Mouse (Mus musculus) forebrain, embryonic 13.5 days (tissue): ENCODE measurements around the gene Gm26897. TPM values are rescaled to one million over a fixed set of nuclear protein-coding genes. Genes with fewer than 3 reads are reported as not detected.
A peak's percentile ranks its signal among the peaks of the same experiment; 100 is the strongest.

ENCODE experiments used
- ATAC-seq: fragments of 200-750 bp; cut with Nextera tagmentation; 2 replicates; pipeline ENCODE4 v1.8.0; 2017
- H3K27ac ChIP-seq: fragments of 300-500 bp; sonication (generic); 2 replicates; pipeline ENCODE4 v1.5.1; 2015; ENCODE audit warnings: inconsistent platforms, mild to moderate bottlenecking, moderate library complexity
- H3K27me3 ChIP-seq: fragments of 300-500 bp; sonication (generic); 2 replicates; pipeline ENCODE4 v1.6.1; 2015; ENCODE audit warnings: mild to moderate bottlenecking, inconsistent platforms
- H3K36me3 ChIP-seq: fragments of 300-500 bp; sonication (generic); 2 replicates; pipeline ENCODE4 v1.6.1; 2015; ENCODE audit warnings: mild to moderate bottlenecking, inconsistent platforms; ENCODE audit not compliant: poor library complexity, severe bottlenecking
- H3K4me1 ChIP-seq: fragments of 300-500 bp; sonication (generic); 2 replicates; pipeline ENCODE4 v1.6.1; 2015; ENCODE audit warnings: inconsistent platforms
- H3K4me2 ChIP-seq: fragments of 300-500 bp; sonication (generic); 2 replicates; pipeline ENCODE4 v1.6.1; 2015; ENCODE audit warnings: inconsistent platforms, mild to moderate bottlenecking, moderate library complexity
- H3K4me3 ChIP-seq: fragments of 300-500 bp; sonication (generic); 2 replicates; pipeline ENCODE4 v1.5.1; 2015; ENCODE audit warnings: mild to moderate bottlenecking, inconsistent platforms
- H3K9ac ChIP-seq: fragments of 300-500 bp; sonication (generic); 2 replicates; pipeline ENCODE4 v1.6.1; 2015; ENCODE audit warnings: mild to moderate bottlenecking, inconsistent platforms
- H3K9me3 ChIP-seq: fragments of 300-500 bp; sonication (generic); replicated peaks from 2 replicates; pipeline ENCODE4 v1.6.1; 2016; ENCODE audit warnings: inconsistent platforms
- WGBS: fragments of 180-500 bp; shearing (Covaris S2); methylation state at CpG from one replicate; pipeline ENCODE4 v1.1.7; 2015; 5-methylcytosine and 5-hydroxymethylcytosine counted together
- polyA plus RNA-seq: library from polyadenylated mRNA; unstranded; fragments of >200 nt; fragmentation: Nextera tagmentation; extraction: Ambion mirVana; gene quantifications from 2 replicates; pipeline ENCODE4 v1.2.1, GENCODE M21; 2015

Gm26897 gene
- polyA plus RNA-seq, 1 experiment from 2014 or later, result not detected

DNA sequence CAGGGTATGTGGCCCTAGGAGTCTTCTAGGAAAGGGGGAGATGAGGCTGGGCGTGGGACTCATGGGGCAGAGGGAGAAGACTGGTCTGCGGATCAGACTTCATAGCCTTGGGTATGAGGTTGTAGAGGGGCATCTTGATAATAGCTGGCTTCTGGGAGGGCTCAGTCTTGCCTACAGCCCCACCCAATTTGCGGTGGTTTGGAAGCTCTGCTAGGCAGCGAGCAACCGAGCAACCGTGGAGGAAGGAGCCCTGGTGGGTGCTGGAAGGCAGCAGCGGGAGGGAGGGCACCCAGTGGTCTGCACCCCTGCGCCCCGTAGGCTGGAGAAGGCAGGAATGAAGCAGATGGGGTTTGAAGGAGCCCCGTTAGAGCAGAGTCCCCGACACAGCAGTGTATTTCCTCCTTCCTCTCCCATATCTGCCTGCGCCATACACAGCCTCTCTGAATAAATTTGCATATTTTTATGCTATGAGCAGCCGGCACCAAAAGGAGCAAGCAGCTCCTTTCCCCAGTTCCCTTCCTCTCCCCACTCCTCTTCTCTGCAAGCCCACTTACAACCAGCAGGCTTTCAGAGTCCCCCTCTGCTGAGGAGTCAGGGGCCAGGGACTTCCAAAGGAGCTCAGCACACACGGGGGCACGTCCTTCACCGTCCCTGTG, 20.9 kb downstream of the Gm26897 start:
- peak; percentile 85 for ATAC-seq
- peaks cover 55% of the 10 kb centered on the region for H3K4me1 ChIP-seq
- H3K27me3 ChIP-seq, result no peaks in the 10 kb centered on the region
- H3K9me3 ChIP-seq, result no peaks in the 10 kb centered on the region
- H3K27ac ChIP-seq, result peak overlapping the region; percentile 99
- WGBS, result 17% methylated on average over 16 of the region's 16 CpGs
- no peaks in the 10 kb centered on the region for H3K36me3 ChIP-seq
- H3K4me2 ChIP-seq, result peak overlapping the region; percentile 59
- peak overlapping the region; percentile 70 for H3K9ac ChIP-seq
- peak overlapping the region; percentile 18 for H3K4me3 ChIP-seq

DNA sequence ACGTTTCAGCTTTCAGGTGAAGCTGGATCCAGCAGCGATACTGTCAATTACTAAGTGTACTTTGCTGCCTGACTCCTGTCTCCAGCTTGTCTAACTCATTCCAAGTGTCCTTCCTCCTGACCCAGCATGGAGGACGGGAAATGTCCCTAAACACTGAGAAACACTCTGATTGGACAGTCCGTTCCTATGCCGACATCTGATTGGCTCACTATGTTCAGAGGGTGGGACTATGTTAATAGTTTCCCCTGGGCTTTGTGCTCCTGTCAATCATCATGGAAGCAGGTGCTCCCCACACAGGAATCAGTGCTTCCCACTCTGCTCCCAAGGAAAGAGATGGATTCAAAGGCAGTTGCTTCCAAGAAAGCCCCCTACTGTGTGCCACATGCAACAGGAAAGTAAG, 21.6 kb downstream of the Gm26897 start:
- peak; percentile 83 for ATAC-seq
- no peak overlapping the region for H3K9ac ChIP-seq

DNA sequence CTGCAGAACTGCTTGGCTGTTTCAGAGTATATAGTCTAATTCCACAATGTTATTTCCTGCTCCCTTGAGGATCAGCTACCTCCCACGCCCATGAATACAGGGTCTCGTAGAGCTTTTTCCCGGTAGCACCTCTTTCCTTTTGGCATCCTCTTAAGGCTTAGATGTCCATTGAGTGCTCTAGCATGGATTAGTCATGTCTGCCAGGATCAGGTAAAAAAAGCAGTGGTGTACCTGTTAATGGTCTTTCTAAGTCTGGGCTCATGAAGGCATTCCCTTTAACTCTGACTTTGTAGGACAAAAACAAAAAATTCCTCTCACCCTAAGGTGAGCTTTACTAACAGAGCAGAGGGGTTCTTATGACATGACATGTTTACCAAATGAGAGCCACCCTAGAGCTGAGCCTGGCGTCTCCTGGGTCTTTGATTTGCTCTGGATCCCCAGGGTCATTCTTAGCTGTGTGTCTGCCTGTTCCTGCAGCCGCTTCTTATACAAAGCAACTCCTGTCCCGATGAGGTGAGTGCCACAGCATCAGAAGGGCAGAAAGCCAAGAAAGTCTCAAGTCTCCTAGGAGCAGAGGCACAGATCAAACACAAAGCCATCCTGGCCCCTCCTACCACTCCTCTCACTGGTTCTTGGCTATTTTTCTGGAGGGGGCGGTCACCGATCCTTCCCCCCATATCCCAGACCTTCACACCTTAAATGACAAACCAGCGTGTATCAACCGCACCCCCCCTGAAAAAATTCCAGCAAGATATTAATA, 27.2 kb downstream of the Gm26897 start:
- peaks cover 55% of the 10 kb centered on the region for H3K4me1 ChIP-seq
- H3K27ac ChIP-seq, result peak overlapping the region; percentile 96
- 20% methylated on average over 10 of the region's 10 CpGs for WGBS
- H3K9ac ChIP-seq, result peak overlapping the region; percentile 61
- H3K27me3 ChIP-seq, result no peaks in the 10 kb centered on the region; the same call in 1 of the 2 replicates
- peak overlapping the region; percentile 60 for H3K4me2 ChIP-seq
- H3K36me3 ChIP-seq, result no peaks in the 10 kb centered on the region
- H3K9me3 ChIP-seq, result no peaks in the 10 kb centered on the region
- 0 out of 2 replicates have a peak, but pooled peaks have one; percentile 21 for ATAC-seq
- peak overlapping the region; percentile 35 for H3K4me3 ChIP-seq

More for the DNA sequence above, 21.6 kb downstream of the Gm26897 start:
- H3K4me3 ChIP-seq, result 0 out of 2 replicates have a peak overlapping the region, but pooled peaks have one; percentile 18
- H3K9me3 ChIP-seq, result no peaks in the 10 kb centered on the region
- H3K36me3 ChIP-seq, result no peaks in the 10 kb centered on the region
- peak overlapping the region; percentile 59 for H3K4me2 ChIP-seq
- H3K27me3 ChIP-seq, result no peaks in the 10 kb centered on the region
- H3K27ac ChIP-seq, result peak overlapping the region; percentile 99
- WGBS, result 2% methylated on average over 5 of the region's 5 CpGs
- peaks cover 54% of the 10 kb centered on the region for H3K4me1 ChIP-seq

DNA sequence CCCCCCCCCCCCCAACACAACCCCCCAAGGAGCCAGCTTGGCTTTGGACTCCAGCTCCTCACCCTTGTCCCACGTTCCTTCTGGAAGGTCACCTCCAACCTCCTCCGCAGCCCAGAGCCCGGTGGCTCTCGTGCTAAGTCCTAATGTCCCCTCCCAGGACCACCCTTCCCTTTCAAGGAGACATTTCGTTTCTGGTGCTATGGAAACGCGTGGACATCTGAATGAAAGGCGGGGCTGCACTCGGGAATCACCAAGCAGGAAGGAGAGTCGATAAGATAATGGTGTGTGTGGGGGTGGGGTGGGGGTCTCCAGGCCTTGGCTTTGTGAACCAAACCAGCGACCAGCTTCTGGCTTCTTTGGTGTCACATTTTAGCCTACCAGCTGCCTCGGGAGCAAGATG, 27.9 kb downstream of the Gm26897 start:
- H3K27ac ChIP-seq, result peak overlapping the region; percentile 96

GRCm38 (mm10) chr5:111762085-111762484, 28.4 kb downstream of the Gm26897 start:
- no peak overlapping the region for H3K4me3 ChIP-seq
- WGBS, result 2% methylated on average over 17 of the region's 17 CpGs
- H3K9me3 ChIP-seq, result no peaks in the 10 kb centered on the region
- no peaks in the 10 kb centered on the region for H3K36me3 ChIP-seq
- no peaks in the 10 kb centered on the region; the same call in 1 of the 2 replicates for H3K27me3 ChIP-seq
- peak overlapping the region; percentile 96 for H3K27ac ChIP-seq
- H3K4me1 ChIP-seq, result peaks cover 53% of the 10 kb centered on the region
- peak overlapping the region; percentile 61; the same call in 1 of the 2 replicates for H3K9ac ChIP-seq
- ATAC-seq, result peak; percentile 90
- H3K4me2 ChIP-seq, result peak overlapping the region; percentile 60

More for the DNA sequence above, 27.9 kb downstream of the Gm26897 start:
- H3K9me3 ChIP-seq, result no peaks in the 10 kb centered on the region
- no peaks in the 10 kb centered on the region; the same call in 1 of the 2 replicates for H3K27me3 ChIP-seq
- no peaks in the 10 kb centered on the region for H3K36me3 ChIP-seq
- H3K9ac ChIP-seq, result peak overlapping the region; percentile 61
- WGBS, result 0% methylated on average over 12 of the region's 12 CpGs
- H3K4me3 ChIP-seq, result peak overlapping the region; percentile 35
- peaks cover 53% of the 10 kb centered on the region for H3K4me1 ChIP-seq
- ATAC-seq, result peak; percentile 68
- peak overlapping the region; percentile 60 for H3K4me2 ChIP-seq

- no peak for ATAC-seq
- peaks cover 50% of the 10 kb centered on the region for H3K4me1 ChIP-seq
- H3K4me3 ChIP-seq, result no peak overlapping the region
- H3K27ac ChIP-seq, result no peak overlapping the region
- no peaks in the 10 kb centered on the region for H3K9me3 ChIP-seq
- H3K27me3 ChIP-seq, result no peaks in the 10 kb centered on the region; the same call in 1 of the 2 replicates
- H3K36me3 ChIP-seq, result no peaks in the 10 kb centered on the region
- H3K4me2 ChIP-seq, result no peak overlapping the region
- no peak overlapping the region for H3K9ac ChIP-seq
- 79% methylated on average over 15 of the region's 15 CpGs for WGBS
These were observed 32.1 kb downstream of the Gm26897 start for GRCm38 (mm10) chr5:111765671-111766290.

- Histone ChIP-seq H3K4me1 (peaks cover 48% of the 10 kb centered on the region), H3K4me2 (no peak overlapping the region), H3K4me3 (no peak overlapping the region), H3K27me3 (no peaks in the 10 kb centered on the region; the same call in 1 of the 2 replicates), H3K9ac (no peak overlapping the region), H3K27ac (no peak overlapping the region), H3K36me3 (no peaks in the 10 kb centered on the region), H3K9me3 (no peaks in the 10 kb centered on the region)
- WGBS, result 88% methylated on average over 4 of the region's 4 CpGs
- ATAC-seq, result no peak
These were observed 33.0 kb downstream of the Gm26897 start for GRCm38 (mm10) chr5:111766696-111767095.

DNA sequence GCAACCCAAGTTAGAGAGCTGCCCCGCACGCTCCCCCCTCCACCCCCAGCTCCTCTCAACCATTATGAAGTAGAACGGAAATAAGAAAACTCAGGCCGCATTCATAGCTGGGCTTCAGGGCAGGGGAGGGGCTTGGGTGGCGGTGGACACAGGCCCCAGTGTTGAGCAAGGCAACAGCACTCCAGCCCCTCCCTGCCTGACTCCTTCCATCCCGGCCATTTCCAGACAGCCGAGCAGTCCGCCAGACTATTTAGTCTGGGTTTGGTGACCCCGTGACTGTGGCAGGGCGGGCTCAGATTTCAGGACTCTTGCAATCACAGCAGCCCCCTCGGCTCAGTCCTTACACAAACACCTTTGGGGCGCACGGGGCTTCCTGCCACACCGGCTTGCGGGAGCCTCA, 36.5 kb downstream of the Gm26897 start:
- Histone ChIP-seq H3K4me1 (peaks cover 49% of the 10 kb centered on the region), H3K9me3 (no peaks in the 10 kb centered on the region), H3K4me3 (no peak overlapping the region), H3K4me2 (peak overlapping the region; percentile 39), H3K9ac (peak overlapping the region; percentile 31), H3K27me3 (no peaks in the 10 kb centered on the region), H3K27ac (peak overlapping the region; percentile 67), H3K36me3 (no peaks in the 10 kb centered on the region)
- 5% methylated on average over 15 of the region's 15 CpGs for WGBS
- ATAC-seq, result peak; percentile 27; the same call in 1 of the 2 replicates

GRCm38 (mm10) chr5:111772127-111772526, 38.4 kb downstream of the Gm26897 start:
- Histone ChIP-seq H3K9me3 (no peaks in the 10 kb centered on the region), H3K27me3 (no peaks in the 10 kb centered on the region), H3K27ac (peak overlapping the region; percentile 88), H3K4me2 (no peak overlapping the region), H3K4me3 (no peak overlapping the region), H3K4me1 (peaks cover 49% of the 10 kb centered on the region), H3K9ac (no peak overlapping the region), H3K36me3 (no peaks in the 10 kb centered on the region)
- WGBS, result 1% methylated on average over 8 of the region's 8 CpGs
- peak; percentile 73 for ATAC-seq

GRCm38 (mm10) chr5:111772591-111773406, 39.1 kb downstream of the Gm26897 start:
- peak overlapping the region; percentile 88 for H3K27ac ChIP-seq
- peak overlapping the region; percentile 35; the same call in 1 of the 2 replicates for H3K9ac ChIP-seq
- H3K4me1 ChIP-seq, result peaks cover 49% of the 10 kb centered on the region
- no peaks in the 10 kb centered on the region for H3K27me3 ChIP-seq
- H3K9me3 ChIP-seq, result no peaks in the 10 kb centered on the region
- 16% methylated on average over 13 of the region's 13 CpGs for WGBS
- H3K4me2 ChIP-seq, result no peak overlapping the region
- H3K4me3 ChIP-seq, result no peak overlapping the region
- ATAC-seq, result peak; percentile 50
- H3K36me3 ChIP-seq, result no peaks in the 10 kb centered on the region

GRCm38 (mm10) chr5:111773407-111773733, 39.6 kb downstream of the Gm26897 start:
- Histone ChIP-seq H3K36me3 (no peaks in the 10 kb centered on the region), H3K9me3 (no peaks in the 10 kb centered on the region), H3K4me3 (no peak overlapping the region), H3K27ac (peak overlapping the region; percentile 88), H3K9ac (peak overlapping the region; percentile 35; the same call in 1 of the 2 replicates), H3K4me2 (no peak overlapping the region), H3K27me3 (no peaks in the 10 kb centered on the region), H3K4me1 (peaks cover 54% of the 10 kb centered on the region)
- ATAC-seq, result peak; percentile 58; the same call in 1 of the 2 replicates
- WGBS, result 40% methylated on average over 5 of the region's 5 CpGs
